Mouse (Mus musculus) ES-CJ7 (cell line): ENCODE results near the gene Thap11.

ENCODE experiments used
- DNase-seq: peaks from one replicate; pipeline ENCODE4 v3.0.0; 2011; ENCODE audit warnings: low read depth, low spot score

Thap11 gene

DNA sequence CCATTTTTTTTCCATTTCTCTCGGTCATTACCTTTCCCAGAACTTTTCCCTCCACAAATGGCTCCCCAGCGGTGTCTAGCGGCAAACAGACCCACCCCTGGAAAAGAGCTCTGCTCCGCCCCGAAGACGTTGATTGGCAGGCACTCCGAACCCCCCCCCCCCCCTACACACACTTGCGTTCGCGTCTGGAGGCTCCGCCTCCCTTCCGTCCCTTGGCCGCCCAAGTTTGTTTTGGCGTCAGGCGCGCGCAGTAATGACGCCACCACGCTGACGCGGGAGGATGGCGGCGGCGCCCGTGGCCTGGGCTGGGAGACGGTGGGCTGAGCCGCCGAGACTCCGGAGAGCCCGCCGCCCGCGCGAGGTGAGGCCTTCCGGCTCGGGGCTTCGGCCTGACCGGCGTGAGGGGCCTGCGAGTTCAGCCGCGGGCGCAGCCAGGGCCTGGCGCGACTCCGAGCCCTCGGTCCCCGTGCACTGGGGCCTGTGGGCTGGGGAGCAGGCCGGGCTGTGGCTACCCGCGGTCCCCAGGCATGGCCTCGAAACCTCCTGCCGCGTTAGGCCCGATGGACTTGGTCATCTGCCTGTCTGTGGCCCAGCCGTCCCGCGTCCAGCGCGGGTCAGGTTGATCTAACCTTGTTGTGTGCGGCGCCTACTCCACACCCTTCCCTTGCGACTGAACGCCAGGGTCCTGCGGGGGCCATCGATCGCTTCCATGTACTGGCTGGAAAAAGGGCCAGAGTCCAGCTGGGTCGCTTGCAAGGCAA lies 45.4 kb downstream of the Thap11 start, which contains the start of gene Pskh1:
TSS of gene Pskh1 (plus strand) at position 262 of the 761 bp plus-strand sequence.
- peak; percentile 96 for DNase-seq

DNA sequence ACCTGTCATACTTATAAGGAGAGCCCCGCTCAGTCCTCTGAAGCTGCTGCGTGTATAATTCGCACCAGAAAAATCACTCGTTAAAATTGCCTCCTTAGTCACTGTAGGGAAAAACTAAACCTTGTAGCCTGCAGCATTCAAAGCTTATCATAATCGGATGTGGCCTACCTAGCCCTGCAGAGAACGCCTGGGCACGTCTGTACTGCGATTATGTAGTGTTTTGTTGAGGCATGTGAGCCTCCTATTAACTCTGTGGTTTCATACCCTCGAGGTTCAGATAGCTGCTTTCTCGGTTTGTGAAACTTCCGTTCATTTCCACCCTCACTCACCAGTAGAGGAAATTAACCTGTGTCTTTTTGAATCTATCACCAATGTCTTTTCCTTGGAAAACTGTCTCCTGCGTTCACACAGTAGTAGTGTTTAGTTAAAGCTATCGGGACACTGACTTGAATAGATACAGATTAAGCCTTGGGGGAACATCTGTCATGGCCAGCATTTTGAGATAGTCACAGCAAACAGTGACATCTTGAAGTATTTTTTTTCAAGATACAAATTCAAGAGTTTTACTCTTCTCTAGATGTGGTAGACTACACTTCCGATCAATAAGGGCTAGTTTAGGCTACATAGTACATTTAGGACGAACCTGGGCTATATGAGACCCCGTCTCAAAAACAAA lies 46.1 kb downstream of the Thap11 start:
- no peak for DNase-seq
